Mouse (Mus musculus): Measurements from ENCODE around the gene Tmem106b.

DNA sequence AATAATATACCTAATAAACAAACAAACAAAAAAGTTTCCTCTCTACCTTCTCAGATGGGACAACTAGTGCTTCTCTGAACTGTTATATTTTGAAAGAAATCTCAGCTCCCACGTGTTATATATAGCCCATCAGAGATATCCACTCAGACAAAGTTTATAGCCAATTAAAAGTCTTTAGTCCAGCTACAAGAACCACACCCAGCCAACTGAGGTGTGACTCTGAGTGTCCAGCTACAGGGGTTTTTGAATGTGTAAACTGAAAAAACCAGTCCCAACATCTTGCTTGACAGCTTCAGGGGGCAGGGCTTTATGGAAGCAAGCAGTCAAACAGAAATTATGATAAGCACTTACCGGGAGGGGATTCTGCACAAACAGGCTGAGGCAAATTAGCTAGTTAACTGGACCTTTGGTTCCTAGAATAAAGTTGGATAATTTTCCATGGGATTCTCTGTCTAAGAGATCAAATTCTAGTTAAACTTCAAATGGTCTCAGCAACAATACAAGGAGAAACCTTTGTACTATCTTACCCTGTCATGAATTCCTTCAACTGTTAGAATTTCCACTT lies 6.8 kb upstream of the Tmem106b start:
- TF ChIP-seq CTCF (IDR thresholded peaks at IDR 0.05; ENCODE audit: low read depth, low read length) (no peak), POLR2A (IDR thresholded peaks at IDR 0.05; ENCODE audit: insufficient read depth, low read length) (no peak), EP300 (IDR thresholded peaks at IDR 0.05; ENCODE audit: insufficient read depth, low read depth, low read length) (no peak)
